Mouse (Mus musculus) liver, embryonic 14.5 days (tissue): Measurements from ENCODE around the gene Maml1. TPM values are rescaled to one million over a fixed set of nuclear protein-coding genes. Genes with fewer than 3 reads are reported as not detected.
A peak's percentile ranks its signal among the peaks of the same experiment; 100 is the strongest.

ENCODE experiments used
- ATAC-seq: fragments of 200-750 bp; cut with Nextera tagmentation; 2 replicates; pipeline ENCODE4 v1.8.0; 2017; ENCODE audit warnings: moderate number of reproducible peaks, mild to moderate bottlenecking, moderate library complexity; ENCODE audit not compliant: insufficient read depth
- DNase-seq, 3 experiments: peaks; one replicate each; pipeline ENCODE4 v3.0.0-alpha.2; 2012 to 2013; ENCODE audit warnings: low read depth in 3 of 3, low spot score in 3 of 3
- H3K27ac ChIP-seq: fragments of 300-500 bp; sonication (generic); 2 replicates; pipeline ENCODE4 v1.5.1; 2014; ENCODE audit warnings: moderate library complexity, mild to moderate bottlenecking, control low read depth, inconsistent platforms
- H3K27me3 ChIP-seq: fragments of 300-500 bp; sonication (generic); 2 replicates; pipeline ENCODE4 v1.6.1; 2014; ENCODE audit warnings: mild to moderate bottlenecking, low read length, moderate library complexity; ENCODE audit not compliant: control insufficient read depth, insufficient read depth
- H3K36me3 ChIP-seq: fragments of 300-500 bp; sonication (generic); replicated peaks from 2 replicates; pipeline ENCODE4 v1.6.1; 2014; ENCODE audit warnings: low read depth; ENCODE audit not compliant: control insufficient read depth, insufficient read depth
- H3K4me1 ChIP-seq, 2 experiments: fragments of 200-500 bp in 1 of 2; fragments of 300-500 bp in 1 of 2; sonication (generic) in 1 of 2; replicated peaks; 2 replicates each; pipeline ENCODE4 v1.6.1; 2012 to 2014; ENCODE audit warnings: antibody characterized with exemption in 1 of 2, inconsistent platforms in 1 of 2, low read length in 1 of 2; ENCODE audit not compliant: control insufficient read depth in 2 of 2, insufficient read depth in 2 of 2
- H3K4me2 ChIP-seq: fragments of 300-500 bp; sonication (generic); 2 replicates; pipeline ENCODE4 v1.6.1; 2014; ENCODE audit warnings: low read depth, mild to moderate bottlenecking, control low read depth, moderate library complexity
- H3K4me3 ChIP-seq, 2 experiments: fragments of 200-500 bp in 1 of 2; fragments of 300-500 bp in 1 of 2; sonication (generic) in 1 of 2; 2 replicates each; pipeline ENCODE4 v1.5.1; 2012 to 2014; ENCODE audit warnings: low read depth in 2 of 2, low read length in 2 of 2, mild to moderate bottlenecking in 2 of 2, control low read depth in 1 of 2, inconsistent platforms in 1 of 2, moderate library complexity in 1 of 2; ENCODE audit not compliant: insufficient read depth in 1 of 2
- H3K9ac ChIP-seq: fragments of 300-500 bp; sonication (generic); replicated peaks from 2 replicates; pipeline ENCODE4 v1.6.1; 2014; ENCODE audit warnings: mild to moderate bottlenecking, control low read depth, moderate library complexity
- H3K9me3 ChIP-seq: fragments of 300-500 bp; sonication (generic); 2 replicates; pipeline ENCODE4 v1.6.1; 2016; ENCODE audit warnings: low read length, mixed read lengths; ENCODE audit not compliant: control insufficient read depth
- CTCF ChIP-seq: IDR thresholded peaks from 2 replicates; pipeline ENCODE4 v1.5.1; 2016; ENCODE audit warnings: antibody characterized with exemption, low read depth, control low read depth
- EP300 ChIP-seq: IDR thresholded peaks from 2 replicates; pipeline ENCODE4 v1.6.1; 2016; ENCODE audit warnings: antibody characterized with exemption, low read depth
- WGBS: fragments of 180-500 bp; shearing (Covaris S2); extraction: QIAGEN DNeasy Blood & Tissue Kit; methylation state at CpG from one replicate; pipeline ENCODE4 v1.1.7; 2014; ENCODE audit not compliant: insufficient replicate concordance; 5-methylcytosine and 5-hydroxymethylcytosine counted together
- polyA plus RNA-seq, 2 experiments: library from polyadenylated mRNA; depleted of rRNA in 1 of 2; stranded (reverse) in 1 of 2; unstranded in 1 of 2; fragments of >200 nt; fragmentation: Nextera tagmentation in 1 of 2; extraction: Ambion mirVana in 1 of 2; gene quantifications; 2 replicates each; pipeline versions ENCODE4 v1.2.1 to v1.2.3; 2012 to 2014

Maml1 gene
- polyA plus RNA-seq, 2 experiments, result 1.9 to 3.4 TPM

DNA sequence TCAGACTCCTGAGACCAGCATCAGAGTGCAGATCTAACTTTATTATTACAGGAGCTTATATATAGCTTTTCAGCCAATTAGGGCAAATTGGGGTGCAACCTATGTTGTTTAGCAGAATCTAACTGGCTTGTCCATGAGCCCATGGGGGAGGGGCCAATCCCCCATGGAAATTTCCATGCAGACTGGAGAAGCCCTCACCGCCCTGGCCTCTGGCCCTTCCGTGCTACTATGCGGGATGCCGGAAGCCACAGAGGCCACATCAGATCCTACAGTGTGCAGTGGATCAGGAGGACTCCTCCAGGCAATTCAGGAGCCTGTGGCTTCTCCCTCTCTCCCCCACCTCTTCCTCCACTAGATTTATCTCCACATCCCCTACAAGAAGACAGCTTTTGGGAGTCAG, 74.3 kb downstream of the Maml1 start:
- 59% methylated on average over 4 of the region's 4 CpGs for WGBS
- TF ChIP-seq EP300, result no peak
- no peak for TF ChIP-seq CTCF
- ATAC-seq (no peak), DNase-seq (no peak)
- Histone ChIP-seq H3K36me3 (no peaks in the 10 kb centered on the region), H3K4me1 (peaks cover 25 to 43% of the 10 kb centered on the region in 2 experiments), H3K27ac (no peak overlapping the region), H3K4me2 (no peak overlapping the region), H3K9ac (no peak overlapping the region), H3K4me3 (no peak overlapping the region), H3K9me3 (no peaks in the 10 kb centered on the region), H3K27me3 (no peaks in the 10 kb centered on the region)

DNA sequence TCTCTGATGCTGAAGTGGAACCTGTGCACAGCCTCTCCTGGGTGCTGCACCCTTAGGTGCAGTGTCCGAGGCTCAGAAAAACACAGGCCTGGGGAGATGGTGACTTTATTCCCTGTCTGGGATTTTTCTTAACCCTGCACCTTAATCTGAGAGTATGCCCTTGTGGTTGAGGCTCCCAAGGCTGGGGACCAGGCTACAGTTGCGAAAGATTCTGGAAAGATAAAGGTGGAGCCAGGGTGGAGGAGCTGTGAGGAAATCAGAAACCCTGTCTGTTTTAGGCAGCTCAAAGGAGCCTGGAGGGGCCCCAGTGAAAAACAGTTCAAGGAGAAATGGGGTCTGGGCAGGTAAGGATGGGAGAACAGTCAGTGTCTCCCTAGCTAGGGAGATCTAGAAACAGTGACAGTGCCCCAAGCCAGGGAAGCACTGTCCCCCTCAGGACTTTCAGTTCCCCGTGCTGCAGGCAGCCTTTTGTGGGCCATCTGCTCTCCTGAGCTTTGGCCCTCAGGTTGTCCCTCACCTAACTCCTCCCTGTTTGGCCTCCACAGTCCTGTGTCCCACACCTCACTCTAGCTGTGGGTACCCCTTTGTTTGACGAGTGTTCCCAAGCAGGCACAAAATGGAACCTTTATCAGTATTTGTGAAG, 75.3 kb downstream of the Maml1 start:
- H3K9ac ChIP-seq, result no peak overlapping the region
- no peak overlapping the region for H3K4me2 ChIP-seq
- TF ChIP-seq EP300 (no peak), CTCF (no peak)
- no peaks in the 10 kb centered on the region for H3K27me3 ChIP-seq
- peaks cover 25 to 47% of the 10 kb centered on the region in 2 experiments for H3K4me1 ChIP-seq
- no peak overlapping the region for H3K27ac ChIP-seq
- no peaks in the 10 kb centered on the region for H3K9me3 ChIP-seq
- DNase-seq, result no peak
- no peak for ATAC-seq
- H3K4me3 ChIP-seq, result no peak overlapping the region
- no peaks in the 10 kb centered on the region for H3K36me3 ChIP-seq
- WGBS, result 58% methylated on average over 4 of the region's 4 CpGs

DNA sequence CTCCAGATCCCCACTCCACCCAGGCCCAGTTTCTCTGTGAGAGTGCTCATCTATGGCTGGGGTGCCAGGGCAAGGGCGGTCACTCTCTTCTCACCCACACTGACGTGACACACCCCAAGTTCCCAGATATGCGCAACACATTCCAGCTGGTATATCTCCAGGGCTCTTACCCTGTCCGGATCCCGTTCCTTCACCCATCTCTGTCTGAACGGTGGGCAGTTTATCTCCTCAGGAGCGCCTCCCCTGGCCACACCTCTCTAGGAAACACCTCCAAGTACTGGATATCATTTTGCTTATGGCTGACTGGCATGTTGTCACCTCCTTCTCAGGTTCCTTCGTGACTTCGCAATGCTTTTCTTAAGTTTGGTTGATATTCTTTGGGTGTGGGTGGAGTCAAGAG, 76.5 kb downstream of the Maml1 start:
- Histone ChIP-seq H3K27me3 (no peaks in the 10 kb centered on the region), H3K4me3 (no peak overlapping the region), H3K36me3 (no peaks in the 10 kb centered on the region), H3K4me2 (peak overlapping the region; percentile 4; the same call in 1 of the 2 replicates), H3K9me3 (no peaks in the 10 kb centered on the region), H3K27ac (0 out of 2 replicates have a peak overlapping the region, but pooled peaks have one; percentile 4), H3K4me1 (peaks cover 35 to 55% of the 10 kb centered on the region in 2 experiments), H3K9ac (no peak overlapping the region)
- 44% methylated on average over 9 of the region's 9 CpGs for WGBS
- DNase-seq (no peak), ATAC-seq (no peak)
- TF ChIP-seq CTCF (no peak), EP300 (no peak)

DNA sequence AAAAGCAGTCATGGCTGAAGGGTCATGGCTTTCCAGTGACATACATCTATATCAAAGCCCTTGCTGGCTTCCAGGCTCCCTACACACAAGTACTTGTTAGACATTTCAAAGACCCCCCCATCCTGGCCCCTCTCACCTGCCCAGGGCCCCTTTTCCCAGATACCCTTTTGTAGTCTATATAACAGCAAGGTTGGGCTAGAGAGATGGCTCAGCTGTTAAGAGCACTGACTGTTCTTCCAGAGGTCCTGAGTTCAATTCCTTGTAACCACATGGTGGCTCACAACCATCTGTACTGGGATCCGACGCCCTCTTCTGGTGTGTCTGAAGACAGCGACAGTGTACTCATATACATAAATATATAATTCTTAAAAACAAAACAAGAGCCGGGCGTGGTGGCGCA, 77.5 kb downstream of the Maml1 start:
- Histone ChIP-seq H3K4me1 (peaks cover 35 to 52% of the 10 kb centered on the region in 2 experiments), H3K9ac (no peak overlapping the region)
- TF ChIP-seq EP300 (no peak), CTCF (no peak)

DNA sequence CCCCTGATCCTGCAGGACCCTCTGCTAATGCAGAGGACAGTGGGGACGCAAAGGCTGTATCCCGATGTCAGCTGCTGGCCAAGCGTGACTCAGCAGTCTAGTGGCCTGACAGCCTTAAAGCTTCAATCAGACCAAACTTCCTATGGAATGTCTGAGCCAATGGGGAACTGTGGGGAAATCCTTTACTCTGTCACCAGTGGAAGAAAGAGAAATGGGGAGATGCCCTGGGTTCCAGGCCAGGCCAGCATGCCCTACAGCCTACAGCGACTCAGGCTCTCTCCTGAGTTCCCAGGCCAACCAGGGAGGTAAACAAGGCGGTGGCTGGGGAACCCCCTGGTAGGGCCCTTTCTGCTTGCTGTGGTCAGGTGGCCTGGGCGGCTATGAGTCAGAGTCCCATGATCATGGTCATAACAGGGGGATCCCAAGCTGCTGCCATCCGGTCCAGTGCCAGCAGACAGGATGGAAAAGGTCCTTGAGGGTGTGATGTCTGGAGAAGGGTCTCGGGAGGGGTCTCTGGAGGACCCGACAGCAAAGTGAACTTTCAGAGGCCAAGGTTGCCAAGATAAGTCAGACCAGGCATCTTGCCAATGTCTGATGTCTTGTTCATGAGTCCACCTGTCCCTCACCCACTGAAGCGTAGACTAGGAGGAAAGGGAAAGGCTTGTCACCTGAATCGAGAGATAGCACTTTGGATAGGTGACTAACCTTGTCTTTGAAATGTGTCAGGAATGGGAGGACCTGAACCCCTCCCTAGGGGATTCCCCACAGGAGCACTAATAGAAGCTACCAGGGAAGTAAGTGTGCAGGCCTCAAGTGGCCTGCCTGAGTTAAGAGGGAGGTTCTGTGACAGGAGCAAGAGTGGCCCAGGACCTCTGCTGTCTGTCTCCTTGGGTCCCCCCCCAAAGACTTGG, 79.0 kb downstream of the Maml1 start:
- Histone ChIP-seq H3K9me3 (no peaks in the 10 kb centered on the region), H3K9ac (no peak overlapping the region), H3K4me1 (peaks cover 32 to 42% of the 10 kb centered on the region in 2 experiments), H3K36me3 (peaks cover under 1% of the 10 kb centered on the region; the same call in 1 of the 2 replicates), H3K4me3 (no peak overlapping the region), H3K27ac (peak overlapping the region; percentile 28; the same call in 1 of the 2 replicates), H3K4me2 (no peak overlapping the region), H3K27me3 (no peaks in the 10 kb centered on the region)
- WGBS, result 60% methylated on average over 11 of the region's 11 CpGs
- TF ChIP-seq CTCF (no peak), EP300 (no peak)
- DNase-seq (no peak), ATAC-seq (no peak)

More for the DNA sequence above, 77.5 kb downstream of the Maml1 start:
- DNase-seq, result no peak
- Histone ChIP-seq H3K9me3 (no peaks in the 10 kb centered on the region), H3K27ac (no peak overlapping the region), H3K36me3 (no peaks in the 10 kb centered on the region), H3K4me3 (no peak overlapping the region), H3K27me3 (no peaks in the 10 kb centered on the region), H3K4me2 (no peak overlapping the region)
- 79% methylated on average over 6 of the region's 6 CpGs for WGBS
- ATAC-seq, result no peak
